Mouse (Mus musculus) liver, postnatal 0 days (tissue): Measurements from ENCODE around the gene Bbs9.

ENCODE experiments used
- CTCF ChIP-seq: sonication (generic); IDR thresholded peaks from 2 replicates; pipeline ENCODE4 v1.5.1; 2016; ENCODE audit warnings: antibody characterized with exemption, low read depth
- EP300 ChIP-seq: IDR thresholded peaks from 2 replicates; pipeline ENCODE4 v1.6.1; 2016; ENCODE audit warnings: antibody characterized with exemption, low read depth, mild to moderate bottlenecking

- TF ChIP-seq EP300 = no peak
- no peak for TF ChIP-seq CTCF
Measured at GRCm38 (mm10) chr9:22613271-22613824, 137.8 kb downstream of the Bbs9 start.
